Mouse (Mus musculus) CH12.LX (cell line): Measurements from ENCODE around the gene Vav2.

ENCODE experiments used
- BHLHE40 ChIP-seq: IDR thresholded peaks from 2 replicates; pipeline ENCODE4 v1.6.1; 2011; ENCODE audit warnings: mild to moderate bottlenecking, low read depth, low read length, improper control_type of control experiment
- CHD1 ChIP-seq: IDR thresholded peaks from 2 replicates; pipeline ENCODE4 v1.6.1; 2012; ENCODE audit warnings: low read depth, low read length, improper control_type of control experiment, inconsistent platforms
- CHD2 ChIP-seq: IDR thresholded peaks from 2 replicates; pipeline ENCODE4 v1.6.1; 2011; ENCODE audit warnings: low read length, improper control_type of control experiment
- CTCF ChIP-seq, 2 experiments: IDR thresholded peaks in 1 of 2; conservative IDR thresholded peaks in 1 of 2; 2 replicates each; pipeline ENCODE4 v1.5.1; 2011 to 2012; ENCODE audit warnings: low read depth in 2 of 2, low read length in 2 of 2, improper control_type of control experiment in 1 of 2, inconsistent platforms in 1 of 2, mild to moderate bottlenecking in 1 of 2, moderate library complexity in 1 of 2
- HCFC1 ChIP-seq: IDR thresholded peaks from 2 replicates; pipeline ENCODE4 v1.6.1; 2012; ENCODE audit warnings: low read depth, mild to moderate bottlenecking, inconsistent platforms, low read length, improper control_type of control experiment
- JUND ChIP-seq: conservative IDR thresholded peaks from 2 replicates; pipeline ENCODE4 v1.6.1; 2011; ENCODE audit warnings: low read depth, low read length, improper control_type of control experiment
- POLR2A ChIP-seq: IDR thresholded peaks from 2 replicates; pipeline ENCODE4 v1.6.1; 2011; ENCODE audit warnings: low read depth, mild to moderate bottlenecking, improper control_type of control experiment, low read length
- RAD21 ChIP-seq: IDR thresholded peaks from 2 replicates; pipeline ENCODE4 v1.6.1; 2011; ENCODE audit warnings: low read depth, mild to moderate bottlenecking, low read length, improper control_type of control experiment, moderate library complexity
- RCOR1 ChIP-seq: conservative IDR thresholded peaks from 2 replicates; pipeline ENCODE4 v1.6.1; 2012; ENCODE audit warnings: low read depth, mild to moderate bottlenecking, inconsistent platforms, low read length, improper control_type of control experiment
- ZNF384 ChIP-seq: IDR thresholded peaks from 2 replicates; pipeline ENCODE4 v1.6.1; 2012; ENCODE audit warnings: low read depth, low read length, improper control_type of control experiment, inconsistent platforms

GRCm38 (mm10) chr2:27475495-27476302 is 48.9 kb upstream of the Vav2 start:
- TF ChIP-seq CTCF (conservative IDR thresholded peaks at IDR 0.05 in 1 of 2, IDR thresholded peaks at IDR 0.05 in 1 of 2; ENCODE audit: low read depth in 2 of 2, low read length in 2 of 2) (no peak), JUND (no peak), CHD1 (no peak), POLR2A (peak; percentile 89), HCFC1 (peak; percentile 86), RCOR1 (no peak), ZNF384 (no peak), RAD21 (no peak), CHD2 (no peak), BHLHE40 (no peak)
